Mouse (Mus musculus) CH12.LX (cell line): ENCODE measurements around the gene Fads2.

Experiments
- CHD1 ChIP-seq: IDR thresholded peaks from 2 replicates; pipeline ENCODE4 v1.6.1; 2012; ENCODE audit warnings: low read depth, low read length, improper control_type of control experiment, inconsistent platforms
- CTCF ChIP-seq, 2 experiments: IDR thresholded peaks in 1 of 2; conservative IDR thresholded peaks in 1 of 2; 2 replicates each; pipeline ENCODE4 v1.5.1; 2011 to 2012; ENCODE audit warnings: low read depth in 2 of 2, low read length in 2 of 2, improper control_type of control experiment in 1 of 2, inconsistent platforms in 1 of 2, mild to moderate bottlenecking in 1 of 2, moderate library complexity in 1 of 2
- E2F4 ChIP-seq: IDR thresholded peaks from 2 replicates; pipeline ENCODE4 v1.6.1; 2011; ENCODE audit warnings: low read depth, low read length, improper control_type of control experiment; ENCODE audit not compliant: insufficient replicate concordance
- ETS1 ChIP-seq: conservative IDR thresholded peaks from 2 replicates; pipeline ENCODE4 v1.6.1; 2012; ENCODE audit warnings: low read depth, mild to moderate bottlenecking, inconsistent platforms, low read length, improper control_type of control experiment, moderate library complexity
- JUN ChIP-seq: IDR thresholded peaks from 2 replicates; pipeline ENCODE4 v1.6.1; 2011; ENCODE audit warnings: low read depth, mild to moderate bottlenecking, low read length, improper control_type of control experiment, moderate library complexity; ENCODE audit not compliant: insufficient read depth
- JUND ChIP-seq: conservative IDR thresholded peaks from 2 replicates; pipeline ENCODE4 v1.6.1; 2011; ENCODE audit warnings: low read depth, low read length, improper control_type of control experiment
- NELFE ChIP-seq: IDR thresholded peaks from 2 replicates; pipeline ENCODE4 v1.6.1; 2011; ENCODE audit warnings: low read depth, low read length, improper control_type of control experiment
- POLR2A ChIP-seq: IDR thresholded peaks from 2 replicates; pipeline ENCODE4 v1.6.1; 2011; ENCODE audit warnings: low read depth, mild to moderate bottlenecking, improper control_type of control experiment, low read length
- SIN3A ChIP-seq: IDR thresholded peaks from 2 replicates; pipeline ENCODE4 v1.6.1; 2012; ENCODE audit warnings: low read length, improper control_type of control experiment, inconsistent platforms
- TCF12 ChIP-seq: IDR thresholded peaks from 2 replicates; pipeline ENCODE4 v1.6.1; 2014; ENCODE audit warnings: low read depth, mild to moderate bottlenecking, inconsistent platforms, low read length, improper control_type of control experiment
- ZKSCAN1 ChIP-seq: IDR thresholded peaks from 2 replicates; pipeline ENCODE4 v1.6.1; 2012; ENCODE audit warnings: low read depth, inconsistent platforms, low read length, improper control_type of control experiment, borderline replicate concordance

GRCm38 (mm10) chr19:10144464-10144863 lies 42.9 kb upstream of the Fads2 start:
- TF ChIP-seq CHD1 (no peak), ZKSCAN1 (no peak), CTCF (conservative IDR thresholded peaks at IDR 0.05 in 1 of 2, IDR thresholded peaks at IDR 0.05 in 1 of 2; ENCODE audit: low read depth in 2 of 2, low read length in 2 of 2) (no peak), TCF12 (no peak), E2F4 (no peak), ETS1 (no peak), NELFE (no peak), SIN3A (no peak), POLR2A (no peak), JUND (no peak), JUN (no peak)
